Mouse (Mus musculus) testis, postnatal 14 days (tissue): Measurements from ENCODE around the gene Magi3.

ENCODE experiments used
- DNase-seq: peaks from one replicate; pipeline ENCODE4 v3.0.0; 2021; ENCODE audit warnings: low spot score

Magi3 gene

DNA sequence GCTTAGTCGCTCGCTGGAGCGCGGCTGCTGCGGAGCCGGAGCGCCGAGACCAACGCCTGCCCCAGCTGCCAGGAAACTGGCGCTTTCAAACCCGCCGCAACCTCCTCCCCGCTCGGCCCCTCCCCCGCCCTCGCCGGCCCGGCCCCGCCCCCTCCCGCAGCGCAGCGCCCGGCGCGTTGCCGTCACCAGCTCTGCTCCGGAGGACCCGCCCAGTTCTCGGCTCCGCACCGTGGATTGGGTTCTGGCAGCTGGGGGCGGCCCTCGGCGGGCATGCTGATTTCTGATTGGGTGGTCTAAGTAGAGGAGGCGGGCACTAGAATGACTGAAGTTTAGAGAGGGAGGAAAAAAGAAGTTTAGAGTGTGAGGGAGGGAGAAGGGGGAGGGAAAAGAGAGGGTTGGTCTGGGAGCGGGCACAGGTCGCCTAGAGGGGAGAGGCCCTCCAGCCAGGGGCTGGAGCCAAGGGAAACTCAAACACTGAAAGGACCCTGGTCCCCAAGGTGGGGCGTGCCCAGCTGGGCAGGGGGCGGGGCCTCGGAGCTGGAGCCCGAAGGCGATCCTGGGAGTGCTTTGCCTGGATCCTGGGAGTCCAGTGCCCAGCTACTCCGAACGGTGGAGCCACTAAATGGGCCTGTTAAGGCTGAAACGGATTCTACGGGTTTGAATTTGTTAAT, at the start of gene Magi3:
Gene Magi3, minus strand, starts transcription at position 80 of the 671 bp plus-strand sequence.
- DNase-seq: peak; percentile 99

DNA sequence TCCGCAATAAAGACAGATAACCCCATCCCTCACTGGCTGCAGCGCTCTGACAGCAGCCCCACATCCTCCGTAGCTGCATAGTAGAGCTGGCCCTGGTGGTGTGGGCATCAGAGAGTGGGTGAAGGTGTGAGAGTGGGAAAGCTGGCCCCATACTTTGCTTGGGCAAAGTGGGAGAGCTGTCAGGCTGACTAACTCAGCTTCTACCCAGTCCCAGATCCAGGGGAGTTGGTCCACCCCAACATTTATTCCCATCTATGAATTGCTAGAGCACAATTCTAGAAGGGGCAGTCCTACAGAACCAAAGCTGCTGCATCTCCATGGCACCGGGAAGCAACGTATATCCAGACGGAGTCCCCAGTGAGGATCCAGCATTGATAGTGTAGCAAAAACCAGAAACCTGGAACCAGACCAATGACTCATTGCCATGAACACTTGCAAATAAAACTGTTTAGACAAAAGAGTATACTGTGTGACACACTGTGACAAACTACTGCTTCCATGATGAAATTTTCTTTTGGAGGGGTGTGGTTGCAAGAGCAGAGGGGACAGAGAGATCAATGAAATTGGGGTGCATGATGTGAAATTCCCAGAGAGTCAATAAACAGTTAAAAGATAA, 44.5 kb upstream of the Magi3 start:
- DNase-seq: no peak

DNA sequence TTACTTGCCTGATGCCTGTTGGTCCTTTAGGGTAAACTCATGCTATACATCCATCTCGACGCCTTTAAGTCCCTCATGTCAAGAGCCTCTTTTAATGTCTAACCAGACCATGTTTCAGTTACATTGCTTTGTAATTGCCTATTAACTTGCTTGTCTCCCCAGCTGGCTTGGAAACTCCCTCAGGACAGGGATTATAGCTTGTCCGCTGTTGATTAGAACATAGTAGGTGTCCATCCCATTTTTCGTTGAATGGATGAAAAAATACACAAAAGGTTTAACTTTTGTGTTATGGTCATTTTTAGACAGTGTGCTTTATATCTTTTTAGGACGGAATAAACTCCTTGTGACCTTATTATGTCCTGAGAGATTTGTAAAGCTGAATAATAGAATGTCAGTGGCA, 40.0 kb upstream of the Magi3 start:
- no peak for DNase-seq

DNA sequence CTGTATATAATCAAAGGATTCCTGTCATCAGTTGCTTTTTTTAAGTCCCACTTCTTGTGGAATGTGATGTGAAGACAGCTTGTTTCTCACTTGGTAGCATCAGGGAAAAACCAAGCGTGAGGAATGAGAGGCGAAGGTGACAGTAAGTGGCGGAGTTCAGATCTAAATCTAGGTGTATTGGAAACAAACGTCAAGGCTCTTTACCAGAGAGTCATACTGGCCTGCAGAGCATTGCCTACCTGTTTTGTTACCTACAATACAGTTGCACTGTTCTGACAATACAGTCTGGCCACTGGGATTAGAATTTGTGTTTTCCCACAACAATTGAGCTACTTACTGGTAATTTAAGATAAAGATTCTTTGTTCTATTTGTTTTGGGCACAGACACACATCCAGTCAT, 39.0 kb upstream of the Magi3 start:
- no peak for DNase-seq

DNA sequence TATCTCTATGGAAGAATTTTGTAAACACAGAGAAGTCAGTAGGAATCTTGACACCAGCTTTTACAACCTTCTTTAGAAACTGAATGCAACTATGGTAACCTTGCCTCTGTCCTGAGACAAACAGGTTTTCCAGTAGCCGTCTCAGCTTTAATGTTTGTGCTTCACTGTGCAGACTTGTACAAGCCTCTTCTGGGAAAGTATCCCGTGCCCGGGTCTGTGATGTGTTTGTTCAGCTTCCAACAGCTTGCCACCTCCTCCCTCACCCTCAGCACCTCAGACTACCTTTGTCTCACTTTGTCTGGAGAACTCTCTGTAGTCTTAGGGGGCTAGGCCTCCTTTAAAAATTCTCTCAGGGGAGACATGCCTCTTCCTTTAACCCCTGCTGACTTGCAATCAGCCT, 36.9 kb upstream of the Magi3 start:
- no peak for DNase-seq

DNA sequence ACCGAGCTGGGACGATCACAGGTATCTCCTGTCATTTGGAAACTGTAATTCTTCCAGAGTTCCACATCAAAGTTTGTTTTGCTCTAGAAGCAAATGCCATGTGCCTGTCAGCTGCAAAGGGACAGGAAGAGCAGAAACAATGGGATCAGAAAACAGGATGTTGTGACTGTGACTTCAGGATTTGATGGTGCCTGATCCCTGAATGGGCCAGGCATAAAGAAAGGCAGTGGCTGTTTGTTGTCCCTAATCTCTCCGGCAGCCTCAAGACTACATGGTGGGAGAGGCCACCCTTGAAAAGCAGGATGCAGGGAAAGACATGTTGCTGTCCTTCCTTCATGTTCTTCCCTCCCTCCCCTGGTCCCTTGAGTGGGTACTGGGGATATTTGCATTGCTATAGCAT, 33.6 kb upstream of the Magi3 start:
- DNase-seq: no peak

DNA sequence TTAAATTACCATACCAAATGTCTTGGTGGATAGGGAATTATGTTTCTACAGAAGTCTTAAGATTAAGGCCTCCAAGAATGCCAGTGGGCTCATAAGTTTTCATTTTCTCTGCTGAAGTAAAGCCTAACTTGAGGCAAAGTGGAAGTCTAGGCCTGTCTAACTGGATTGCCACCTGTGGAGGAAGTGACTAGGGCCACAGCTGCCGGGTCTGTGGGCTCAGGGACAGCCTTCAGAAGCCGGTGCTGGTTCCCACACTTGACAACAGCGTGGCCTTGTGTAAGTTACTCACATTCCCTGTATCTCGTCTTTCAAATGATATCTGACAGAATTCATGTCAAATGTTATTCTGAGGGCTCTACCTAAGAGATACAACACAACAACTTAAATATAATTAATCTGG, 27.7 kb upstream of the Magi3 start:
- DNase-seq: no peak

DNA sequence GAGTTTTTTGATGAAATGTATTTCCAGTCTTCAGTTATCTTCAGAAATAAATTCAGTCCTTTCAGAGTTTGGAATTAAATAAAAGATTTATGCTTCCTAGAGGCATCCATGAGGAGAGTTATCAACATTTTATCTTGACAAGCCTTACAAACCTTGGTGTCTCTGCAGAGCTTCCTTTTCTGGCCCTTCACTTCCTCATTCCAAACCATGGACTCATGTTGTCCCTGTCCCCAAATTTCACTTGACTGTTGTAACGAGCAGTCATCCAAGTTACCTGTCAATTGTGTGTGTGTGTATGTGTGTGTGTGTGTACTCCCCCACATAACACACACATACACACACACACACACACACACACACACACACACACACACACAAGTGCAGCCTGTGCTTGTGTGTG, 26.9 kb upstream of the Magi3 start:
- no peak for DNase-seq

DNA sequence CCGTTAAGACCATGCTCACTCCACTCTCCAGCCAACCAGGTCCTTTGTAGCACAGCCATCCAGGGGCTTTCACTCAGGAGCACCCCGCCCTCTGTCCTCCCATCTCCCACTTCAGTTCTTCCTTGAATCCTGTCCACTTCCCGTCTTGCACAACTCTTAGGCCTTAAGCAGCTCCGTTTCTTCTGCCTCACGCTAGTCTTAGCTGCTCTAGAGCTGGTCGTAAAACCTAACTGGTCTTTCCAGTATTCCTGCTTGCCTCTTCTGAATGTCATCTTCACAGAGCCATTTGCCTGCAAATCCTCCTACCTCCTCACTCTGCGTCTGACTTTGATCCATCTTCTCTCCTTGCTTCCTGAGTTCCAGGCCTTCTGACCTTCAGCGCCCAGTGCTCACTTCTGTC, 24.2 kb upstream of the Magi3 start:
- no peak for DNase-seq

DNA sequence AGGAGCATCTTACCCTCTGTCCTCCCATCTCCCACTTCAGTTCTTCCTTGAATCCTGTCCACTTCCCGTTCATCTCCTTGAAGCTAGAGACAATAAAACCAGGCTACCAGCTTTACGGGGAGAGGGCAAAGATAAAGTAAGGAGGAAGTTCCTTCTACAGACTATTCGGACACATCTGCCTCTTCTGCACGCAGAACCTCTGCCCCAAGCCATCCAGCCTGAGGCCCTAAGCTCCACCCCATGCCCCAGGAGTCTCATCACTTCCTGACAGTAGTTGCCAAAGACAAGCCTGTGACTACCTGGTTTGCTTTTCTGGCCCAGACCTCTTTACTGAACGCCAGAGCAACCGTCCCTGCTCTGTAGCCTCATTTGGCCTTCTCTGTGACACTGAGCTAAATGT, 23.8 kb upstream of the Magi3 start:
- DNase-seq: no peak

DNA sequence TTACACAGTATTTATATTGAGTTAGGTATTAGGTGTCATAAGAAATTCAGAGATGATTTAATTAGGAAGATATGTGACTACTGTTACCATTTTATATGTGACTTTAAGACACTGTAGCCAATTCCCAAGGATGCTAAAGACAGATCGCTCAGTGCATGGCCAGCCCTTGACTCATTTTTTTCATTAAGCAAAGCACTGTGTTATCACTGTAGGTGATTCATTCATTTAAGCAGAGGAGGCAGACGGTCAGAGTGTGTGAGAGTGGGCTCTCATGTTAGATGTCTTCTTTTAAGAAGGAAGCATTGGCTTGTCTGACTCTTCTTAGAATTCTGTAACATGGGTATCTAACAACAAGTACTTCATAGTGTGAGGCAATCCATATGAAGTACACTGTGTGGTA, 19.6 kb upstream of the Magi3 start:
- no peak for DNase-seq

DNA sequence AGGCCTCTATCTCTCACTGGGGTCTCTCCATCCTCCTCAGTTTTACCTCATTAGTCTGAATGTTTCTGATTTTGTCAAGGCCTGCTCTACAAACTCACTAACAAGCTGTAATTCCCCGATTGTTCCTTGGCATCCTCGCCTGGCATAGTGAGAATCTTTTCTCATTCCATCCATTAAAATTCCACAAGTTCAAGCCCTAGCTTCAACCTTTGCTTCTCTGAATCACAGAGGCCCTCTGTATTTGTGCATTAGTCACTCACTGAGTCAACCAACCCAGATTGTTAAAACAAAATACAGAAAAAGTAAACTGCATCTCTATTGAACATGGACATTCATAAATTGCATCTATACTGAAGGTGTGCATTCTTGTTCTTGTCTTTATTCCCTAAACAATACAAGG, 19.2 kb upstream of the Magi3 start:
- no peak for DNase-seq

DNA sequence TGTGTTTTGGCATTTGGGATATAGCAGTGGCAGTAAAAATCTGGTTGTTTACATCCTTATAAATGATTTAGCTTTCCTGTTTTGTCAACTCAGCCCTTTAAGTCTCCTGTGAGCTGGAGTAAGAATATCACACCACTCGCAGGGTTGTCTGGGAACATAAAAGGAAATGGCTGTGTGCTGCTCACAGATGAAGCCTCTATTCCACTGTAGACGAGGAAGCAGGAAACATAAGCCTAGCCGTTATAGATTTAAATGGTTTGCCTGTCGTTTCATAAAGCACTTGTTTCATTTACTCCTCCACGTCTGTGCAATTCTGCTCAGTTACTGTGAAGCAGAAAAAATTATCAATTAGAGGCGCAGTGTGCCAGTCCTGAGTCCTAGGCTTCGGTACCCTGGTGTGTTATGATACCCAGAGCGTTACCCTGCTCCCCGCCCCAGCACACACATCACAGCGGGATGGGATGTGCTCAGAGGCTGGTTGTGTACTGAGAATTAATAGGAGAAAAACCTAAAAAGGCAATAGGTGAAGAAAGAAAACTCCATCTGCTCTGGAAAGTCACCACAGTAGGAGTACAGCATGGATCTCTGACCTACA, 17.8 kb upstream of the Magi3 start:
- DNase-seq: no peak

DNA sequence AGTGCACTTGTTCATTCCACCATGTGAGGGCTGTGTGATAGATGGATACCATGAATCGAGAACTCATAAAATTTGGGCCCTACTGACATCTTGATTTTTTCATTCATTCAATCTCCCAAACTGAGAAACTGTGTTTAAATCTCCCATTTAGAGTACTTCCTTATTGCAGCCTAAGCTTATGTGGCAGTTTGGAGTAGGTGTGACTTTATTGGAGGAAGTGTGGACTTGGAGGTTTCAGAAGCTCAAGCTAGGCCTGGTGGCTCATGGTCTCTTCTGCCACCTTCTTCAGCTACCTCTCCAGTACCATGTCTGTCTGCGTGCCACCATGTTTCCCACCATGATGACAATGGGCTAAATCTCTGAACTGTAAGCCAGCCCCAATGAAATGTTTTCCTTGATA, 15.9 kb upstream of the Magi3 start:
- DNase-seq: no peak

DNA sequence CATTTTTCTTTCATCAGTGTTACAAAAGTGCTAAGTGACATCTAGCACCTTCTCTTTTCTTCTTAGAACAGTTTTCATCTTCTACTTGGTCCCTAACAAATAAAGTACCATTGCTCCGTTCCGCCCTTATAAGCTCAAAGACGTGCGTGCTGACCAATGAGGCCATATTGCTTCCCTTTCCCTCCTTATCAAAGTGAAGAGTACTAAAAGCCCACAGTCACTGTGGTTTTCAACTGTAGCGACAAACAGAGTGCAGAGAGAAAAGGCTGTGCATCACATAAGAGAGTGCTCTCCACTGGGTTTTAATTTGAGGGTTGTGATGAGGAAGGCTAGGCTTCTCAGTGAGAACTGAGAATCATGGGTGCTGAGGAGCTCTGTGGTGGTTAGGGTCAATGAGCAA, 14.9 kb upstream of the Magi3 start:
- DNase-seq: no peak

DNA sequence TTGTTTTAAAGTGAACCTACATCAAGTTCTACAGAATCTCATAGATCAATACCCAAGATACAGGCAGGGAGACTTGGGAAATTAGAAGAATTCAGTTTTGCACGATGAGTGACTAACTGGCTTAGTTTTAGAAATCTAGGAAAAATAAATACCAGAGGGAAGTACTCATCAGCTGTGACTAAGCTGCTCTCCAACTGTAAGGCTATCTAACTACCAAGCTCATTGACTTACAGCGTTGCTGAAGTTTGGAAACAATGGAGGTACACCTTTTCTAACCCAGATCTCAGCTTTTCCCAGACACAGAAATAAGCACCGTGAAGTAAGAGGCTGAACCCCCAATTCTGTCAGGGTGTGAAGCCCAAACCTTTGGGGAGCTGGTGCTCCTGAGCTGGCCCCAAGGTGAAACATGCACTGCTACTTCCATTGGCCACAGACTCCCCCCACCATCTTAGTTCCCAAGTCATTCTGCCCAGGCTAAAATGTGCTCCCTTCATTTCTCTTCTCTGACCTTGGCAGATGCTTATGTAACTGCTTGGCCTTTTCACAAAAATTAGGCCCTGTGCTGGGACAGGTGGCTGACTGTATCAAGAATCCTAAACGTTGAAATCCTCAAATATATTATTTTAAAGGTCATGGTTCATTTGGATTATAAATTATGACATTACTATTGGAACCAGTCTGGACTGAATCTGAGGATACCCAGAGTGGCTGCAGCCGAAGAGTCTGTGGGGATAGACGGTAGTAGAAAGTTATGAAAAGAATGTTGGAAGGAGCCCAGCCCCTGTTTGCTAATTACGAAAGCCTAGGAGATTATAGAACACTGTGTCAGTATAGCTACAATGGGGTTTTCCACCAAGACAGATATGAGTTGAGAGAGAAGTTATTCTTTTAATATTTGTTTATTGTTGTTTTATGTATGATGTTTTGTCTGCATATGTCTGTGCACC, 13.5 kb upstream of the Magi3 start:
- no peak for DNase-seq

DNA sequence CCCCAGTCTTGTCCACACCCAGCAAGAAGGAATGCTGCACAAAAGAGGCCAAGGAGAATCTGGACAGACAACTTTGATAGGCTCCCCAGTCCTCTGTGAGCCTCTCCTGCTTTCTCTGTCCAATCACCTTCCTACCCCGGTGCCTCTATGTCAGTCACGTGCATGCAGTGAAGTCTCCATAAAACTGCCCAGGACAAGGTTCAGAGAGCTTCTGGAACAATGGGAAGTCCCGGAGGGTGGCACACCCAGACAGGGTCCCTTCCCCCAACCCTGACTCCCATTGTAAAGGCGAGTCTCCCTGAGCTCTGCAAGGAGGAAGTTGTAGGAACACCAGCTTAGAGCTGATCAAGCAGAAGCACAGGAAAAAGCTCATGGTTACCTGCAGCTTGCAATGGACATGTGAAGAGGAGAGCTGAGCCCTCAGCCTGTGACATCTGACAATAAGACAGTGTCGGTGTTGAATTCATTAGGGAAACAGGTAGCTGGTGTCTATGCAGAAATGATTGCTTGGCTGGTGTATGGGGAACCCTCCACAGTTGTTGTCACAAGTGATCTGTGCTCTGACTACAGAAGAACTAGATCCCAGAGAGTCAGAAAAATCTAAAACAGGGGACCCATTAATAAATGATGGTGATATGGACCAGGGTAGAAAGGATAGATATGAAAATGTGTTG, 7.4 kb upstream of the Magi3 start:
- DNase-seq: no peak

DNA sequence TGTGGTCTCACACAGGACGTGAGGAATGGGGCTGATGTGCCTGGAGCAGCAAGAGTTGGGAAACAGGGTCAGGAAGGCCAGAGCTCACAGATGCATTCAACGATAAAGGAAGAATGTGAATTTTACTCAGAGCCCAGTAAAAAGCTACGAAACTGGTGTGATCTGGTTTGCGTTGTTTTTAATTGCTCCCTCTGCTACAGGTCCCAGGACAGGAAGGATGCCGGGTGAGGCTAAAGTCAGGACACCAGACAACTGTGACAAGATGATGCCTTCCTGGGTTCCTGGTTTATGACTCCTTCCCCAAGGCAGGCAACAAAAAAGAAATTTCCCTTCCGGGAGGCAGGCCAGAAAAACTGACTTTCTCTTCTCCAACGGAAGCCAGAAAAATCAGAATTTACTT, 6.6 kb upstream of the Magi3 start:
- no peak for DNase-seq

DNA sequence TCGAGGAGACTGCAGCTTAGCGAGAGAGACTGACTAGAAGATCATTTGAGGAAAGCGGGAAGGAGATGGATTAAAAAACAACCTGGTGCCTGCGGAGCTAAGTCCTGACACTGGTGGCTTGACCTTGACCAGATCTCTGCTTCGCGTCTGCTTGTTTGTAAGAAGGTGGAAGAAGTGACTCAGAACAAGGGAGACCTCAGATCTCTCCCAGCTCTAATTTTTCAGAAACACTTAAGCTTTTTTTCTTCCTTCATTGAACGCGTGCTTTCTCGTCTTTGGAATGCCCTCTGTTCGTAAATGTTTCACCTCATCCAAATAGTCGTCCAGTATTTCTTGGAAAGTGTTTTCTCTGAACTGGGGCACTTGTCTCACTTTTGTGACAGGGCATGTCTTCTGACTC, 982 bp upstream of the Magi3 start:
- no peak for DNase-seq

DNA sequence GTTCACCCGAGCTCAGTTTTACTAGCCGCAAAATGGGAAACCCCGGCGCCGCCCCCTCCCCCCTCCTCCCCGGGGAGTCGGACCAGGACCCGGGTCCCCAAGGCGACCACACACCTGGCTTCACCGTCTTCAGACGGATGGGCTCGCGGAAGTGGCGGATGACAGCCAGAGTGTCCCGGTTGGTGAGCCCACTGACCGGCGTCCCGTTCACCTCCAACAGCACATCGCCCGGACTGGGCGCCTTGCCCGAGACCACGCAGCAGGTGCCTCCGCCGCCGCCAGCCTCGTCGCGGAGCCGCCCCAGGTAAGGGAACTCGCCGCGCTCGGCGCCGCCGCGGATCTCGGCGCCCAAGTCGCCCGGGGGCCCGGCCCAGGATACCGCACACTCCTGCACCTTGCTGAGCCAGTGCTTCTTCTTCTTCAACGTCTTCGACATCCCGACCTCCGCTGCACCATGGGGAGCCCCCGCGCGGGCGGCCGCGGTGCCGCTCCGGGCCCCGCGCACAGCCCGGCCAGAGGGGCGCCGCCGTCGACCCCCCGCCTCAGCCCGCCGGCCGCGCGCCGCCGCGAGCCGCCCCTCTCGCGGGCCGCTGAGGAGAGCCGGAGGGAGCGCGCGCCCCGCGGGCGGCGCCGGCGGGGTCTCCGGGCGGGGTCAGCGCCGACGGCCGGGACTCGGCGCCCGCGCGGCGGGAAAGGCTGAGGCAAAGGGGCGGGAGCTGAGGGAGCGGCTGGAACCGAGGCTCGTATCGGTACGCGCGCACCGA, 461 bp downstream of the Magi3 start:
- DNase-seq: peak; percentile 75

DNA sequence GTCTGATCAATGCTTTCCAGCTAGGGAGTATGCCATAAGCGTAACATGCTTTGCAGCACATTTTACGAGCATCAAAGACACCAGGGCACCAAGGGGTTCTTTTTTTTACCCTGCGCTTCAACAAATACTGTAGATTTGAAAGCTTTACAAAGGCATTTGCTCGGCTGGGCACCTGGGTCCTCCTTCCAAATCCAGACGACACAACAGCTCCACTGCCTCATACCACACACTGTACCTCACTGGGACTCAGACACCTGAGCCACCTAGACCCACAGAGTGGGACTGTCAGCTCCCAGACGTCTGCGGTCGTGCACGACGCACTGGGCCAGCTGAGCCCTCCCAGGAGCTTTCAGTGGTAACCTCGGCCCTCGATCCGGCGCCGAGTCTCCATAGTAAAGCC, 1.2 kb downstream of the Magi3 start:
- peak; percentile 38 for DNase-seq
